Mouse (Mus musculus) inflammation-experienced regulatory T-cells, adult 6 months (primary cell): ENCODE measurements around the gene Ctla2b. TPM values are rescaled to one million over a fixed set of nuclear protein-coding genes. Genes with fewer than 3 reads are reported as not detected.
"Not testable (repeated sequence)": the region's sequence is repeated elsewhere in the genome, so short reads cannot be mapped to it uniquely, and the experiment has no call there.

Source experiments
- ATAC-seq: one replicate; pipeline ENCODE4 v1.8.0; 2017
- polyA plus RNA-seq, 3 experiments: library from polyadenylated mRNA; unstranded; fragments of 100-300 nt; shearing (Covaris generic); gene quantifications; one replicate each; pipeline ENCODE4 v1.2.1; 2017

Ctla2b gene
- polyA plus RNA-seq: 10 to 100 TPM in 2 of 3 experiments, 1 to 10 TPM in 1; 6.4 to 21.4 (median 12.7) TPM

DNA sequence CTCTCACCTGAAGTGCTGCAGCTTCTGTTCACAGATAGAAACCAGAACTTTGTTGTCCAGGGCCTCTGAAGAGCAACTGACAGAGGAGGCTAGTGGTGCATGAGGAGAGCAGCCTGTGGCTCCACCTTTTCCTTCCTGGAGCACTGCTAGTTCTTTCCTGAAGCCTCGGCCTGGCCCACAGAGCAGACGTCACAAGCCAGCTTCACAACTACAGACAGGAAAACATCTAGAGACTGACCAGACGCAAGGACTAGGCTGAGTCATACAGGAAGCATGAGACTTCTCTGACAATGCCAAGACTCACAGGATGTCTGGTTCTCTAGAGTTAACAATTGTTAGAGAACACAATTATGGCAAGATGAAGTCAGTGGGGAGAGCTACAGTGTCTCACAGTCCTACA, at the start of gene Ctla2b:
Gene Ctla2b, minus strand, starts transcription at position 120 of the 400 bp plus-strand sequence.
- ATAC-seq: peak; percentile 93

DNA sequence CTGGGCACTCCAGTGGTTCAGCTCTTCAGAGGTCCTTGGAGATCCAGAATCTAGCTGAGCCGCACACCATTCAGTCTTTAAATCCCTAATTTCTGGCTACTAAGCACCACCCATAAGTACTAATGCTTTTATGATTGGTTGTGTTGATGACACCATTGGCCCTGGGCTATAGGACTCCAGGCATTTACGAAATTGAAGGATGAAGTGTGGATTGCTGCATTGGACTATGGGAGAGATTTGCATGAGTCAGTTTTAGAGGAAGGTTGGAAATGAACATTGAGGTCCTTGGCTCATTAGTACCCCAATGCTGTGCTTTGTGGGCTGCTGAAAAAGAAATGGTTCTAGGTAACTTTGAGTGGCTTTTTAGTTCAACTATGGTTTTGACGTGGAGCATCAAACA, 44.6 kb upstream of the Ctla2b start, which contains the start of gene Tpbpa:
Gene Tpbpa, minus strand, starts transcription at position 101 of the 400 bp plus-strand sequence.
- ATAC-seq: not testable (repeated sequence)

DNA sequence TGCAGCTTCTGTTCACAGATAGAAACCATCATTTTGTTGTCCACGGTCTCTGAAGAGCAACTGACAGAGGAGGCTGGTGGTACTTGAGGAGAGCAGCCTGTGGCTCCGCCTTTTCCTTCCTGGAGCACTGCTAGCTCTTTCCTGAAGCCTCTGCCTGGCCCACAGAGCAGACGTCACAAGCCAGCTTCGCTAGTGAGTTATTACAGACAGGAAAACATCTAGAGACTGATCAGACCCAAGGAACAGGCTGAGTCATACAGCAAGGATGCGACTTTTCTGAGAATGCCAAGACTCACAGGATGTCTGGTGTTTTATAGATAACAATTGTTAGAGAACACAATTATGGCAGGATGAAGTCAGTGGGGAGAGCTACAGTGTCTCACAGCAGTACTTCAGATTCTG, 39.3 kb upstream of the Ctla2b start, which contains the start of the genes Gm49391 and Ctla2a:
Gene Gm49391, minus strand, starts transcription at position 72 of the 402 bp plus-strand sequence.
Gene Ctla2a, minus strand, starts transcription at position 126 of the 402 bp plus-strand sequence.
- ATAC-seq: peak; percentile 96

DNA sequence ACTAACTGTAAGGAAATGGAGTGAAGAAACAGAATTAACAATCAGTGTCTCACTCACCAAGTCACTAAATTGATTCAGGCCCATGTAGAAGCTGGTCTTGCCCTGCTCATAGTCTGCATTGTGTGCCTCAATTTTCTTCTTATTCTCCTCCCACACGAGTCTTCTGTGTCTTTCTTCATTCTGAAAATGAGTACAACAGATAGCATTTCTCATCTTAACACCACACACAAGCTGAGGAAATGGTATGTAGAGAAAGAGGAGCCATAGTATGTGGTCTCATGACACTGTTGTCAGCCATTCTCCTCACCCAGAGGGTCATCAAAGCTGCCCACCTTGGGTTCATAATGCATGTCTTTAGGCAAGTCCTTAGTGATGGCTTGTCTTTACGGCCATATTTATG, 38.2 kb upstream of the Ctla2b start, which contains the start of gene Gm49393:
Gene Gm49393, minus strand, starts transcription at position 101 of the 400 bp plus-strand sequence.
- ATAC-seq: not testable (repeated sequence)

DNA sequence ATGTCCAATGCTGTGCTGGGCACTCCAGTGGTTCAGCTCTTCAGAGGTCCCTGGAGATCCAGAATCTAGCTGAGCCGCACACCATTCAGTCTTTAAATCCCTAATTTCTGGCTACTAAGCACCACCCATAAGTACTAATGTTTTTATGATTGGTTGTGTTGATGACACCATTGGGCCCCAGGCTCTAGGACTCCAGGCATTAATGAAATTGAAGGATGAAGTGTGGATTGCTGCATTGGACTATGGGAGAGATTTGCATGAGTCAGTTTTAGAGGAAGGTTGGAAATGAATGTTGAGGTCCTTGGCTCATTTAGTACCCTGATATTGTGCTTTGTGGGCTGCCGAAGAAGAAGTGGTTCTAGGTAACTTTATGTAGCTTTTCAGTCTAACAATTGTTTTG, 7.5 kb upstream of the Ctla2b start, which contains the start of gene Tpbpb:
Gene Tpbpb, minus strand, starts transcription at position 101 of the 400 bp plus-strand sequence.
- not testable (repeated sequence) for ATAC-seq

DNA sequence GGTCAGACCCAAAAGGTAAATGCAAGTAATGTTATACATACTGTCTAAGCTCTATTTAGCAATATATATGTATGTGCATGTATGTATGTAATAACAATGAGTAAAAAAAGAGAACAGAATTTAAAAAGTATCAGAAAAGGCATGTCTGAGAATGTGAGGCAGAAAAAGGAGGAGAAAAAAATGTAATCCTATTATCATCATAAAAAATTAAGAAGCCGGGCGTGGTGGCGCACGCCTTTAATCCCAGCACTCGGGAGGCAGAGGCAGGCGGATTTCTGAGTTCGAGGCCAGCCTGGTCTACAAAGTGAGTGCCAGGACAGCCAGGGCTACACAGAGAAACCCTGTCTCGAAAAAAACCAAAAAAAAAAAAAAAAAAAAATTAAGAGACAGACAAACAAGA, 453 bp downstream of the Ctla2b start, which contains the start of gene Gm49392:
Gene Gm49392, minus strand, starts transcription at position 101 of the 400 bp plus-strand sequence.
- ATAC-seq: not testable (repeated sequence)

DNA sequence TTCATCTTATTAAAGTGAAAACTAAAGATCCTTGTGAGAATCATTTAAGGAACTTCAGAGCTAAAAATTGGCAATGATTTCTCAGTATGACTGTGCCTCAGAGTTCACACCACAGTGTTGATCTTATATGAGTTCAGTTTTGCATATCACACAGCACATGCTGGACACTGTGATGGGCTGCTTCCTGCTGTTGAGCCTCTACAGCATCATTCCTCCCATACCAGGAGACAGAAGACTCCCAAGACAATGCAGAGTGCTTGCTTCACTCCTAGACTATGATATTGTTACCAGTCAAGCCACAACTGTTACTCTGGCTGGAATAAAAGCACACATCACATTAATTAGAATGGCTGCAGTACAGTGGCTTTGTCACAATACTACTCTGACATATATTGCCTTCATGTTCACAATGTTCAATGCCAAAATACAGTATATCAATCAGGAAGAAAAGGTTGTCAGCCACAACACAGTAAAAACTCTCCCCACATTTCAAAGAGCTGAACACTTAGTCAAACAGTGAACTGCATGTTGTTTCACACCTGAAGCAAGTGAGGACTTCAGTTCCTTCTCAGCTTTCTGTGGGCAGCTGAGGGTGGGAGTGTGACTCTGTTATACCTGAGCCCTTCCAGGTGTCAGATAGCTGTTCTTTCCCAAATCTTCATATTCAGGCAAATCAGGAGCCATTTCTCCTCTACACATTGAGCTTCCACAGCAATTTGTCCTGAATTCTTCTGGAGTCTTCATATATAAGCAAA, 1.7 kb downstream of the Ctla2b start:
- ATAC-seq: no peak

DNA sequence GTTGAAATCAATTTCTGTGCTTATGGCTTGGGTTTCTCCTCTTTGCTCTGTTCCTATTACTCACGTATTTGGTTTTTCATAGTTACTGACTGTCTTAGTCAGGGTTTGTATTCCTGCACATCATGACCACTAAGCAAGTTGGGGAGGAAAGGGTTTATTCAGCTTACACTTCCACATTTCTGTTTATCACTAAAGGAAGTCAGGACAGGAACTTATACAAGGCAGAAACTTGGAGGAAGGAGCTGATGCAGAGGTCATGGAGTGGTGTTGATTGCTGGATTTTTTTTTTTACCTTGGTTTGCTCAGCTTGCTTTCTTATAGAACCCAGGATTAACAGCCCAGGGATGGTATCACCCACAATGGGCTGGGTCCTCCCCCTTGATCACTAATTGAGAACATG, 4.9 kb downstream of the Ctla2b start:
- no peak for ATAC-seq

DNA sequence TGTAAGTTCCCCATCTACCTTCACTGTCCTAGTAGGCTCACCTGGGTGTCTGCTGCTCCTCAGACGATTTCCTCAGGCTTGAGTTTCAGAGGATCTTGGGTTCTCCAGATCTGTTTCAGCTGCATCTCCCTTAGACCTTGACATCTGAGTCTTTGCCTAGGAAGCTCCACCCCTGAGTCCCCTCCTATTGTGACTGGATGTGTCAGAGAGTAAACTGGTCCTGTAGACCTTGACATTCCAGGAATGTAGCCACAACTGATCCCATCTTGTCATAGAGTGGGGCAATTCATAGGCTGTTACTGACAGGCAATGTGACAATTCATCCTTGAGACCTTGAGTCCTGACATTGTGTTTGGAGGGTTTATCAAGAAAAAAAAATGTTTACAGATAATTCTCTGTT, 33.0 kb downstream of the Ctla2b start, which contains the start of gene 4930486L24Rik:
Gene 4930486L24Rik, minus strand, starts transcription at position 195 of the 400 bp plus-strand sequence.
- no peak for ATAC-seq

DNA sequence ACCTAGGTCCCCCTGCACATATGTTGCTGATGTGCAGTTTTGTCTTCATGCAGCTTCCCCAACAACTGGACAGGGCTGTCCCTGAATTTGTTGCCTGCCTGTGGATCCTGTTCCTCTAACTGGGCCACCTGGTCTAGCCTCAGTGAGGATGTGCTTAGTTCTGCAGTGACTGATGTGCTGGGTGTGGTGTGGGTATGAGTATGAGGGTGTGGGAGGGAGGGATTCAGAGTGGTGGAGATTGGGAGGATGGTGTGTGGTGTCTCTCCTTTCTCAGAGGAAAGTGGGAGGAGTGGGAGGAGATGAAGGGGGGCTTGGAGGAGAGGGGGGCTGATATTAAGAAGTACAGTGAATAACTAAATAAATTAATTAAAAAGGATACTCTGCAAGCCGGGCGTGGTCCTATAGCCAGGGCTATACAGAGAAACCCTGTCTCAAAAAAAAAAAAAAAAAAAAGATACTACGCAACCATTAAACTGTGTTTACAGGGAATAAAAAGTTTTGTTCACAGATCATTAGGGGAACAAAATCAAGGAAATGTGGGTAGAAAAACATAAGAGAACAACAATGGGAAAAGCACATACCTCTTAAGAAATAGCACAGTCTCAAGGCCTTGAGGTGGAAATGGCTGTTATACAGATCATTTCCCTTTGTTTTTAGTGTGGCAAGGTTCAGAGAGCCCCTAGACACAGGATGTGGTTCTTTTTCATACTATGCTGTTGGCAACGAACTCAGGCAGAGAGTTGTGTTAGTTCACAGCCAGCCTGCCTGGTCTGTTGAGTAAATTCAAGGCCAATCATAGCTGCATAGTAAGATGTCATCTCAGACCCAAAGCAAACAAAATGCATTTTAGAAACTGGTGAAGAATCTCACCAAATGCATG, 48.8 kb downstream of the Ctla2b start:
- ATAC-seq: peak; percentile 99

Other genes with a start within 250 kb of the Ctla2b start
- gene BC051665, start 111.1 kb downstream of the Ctla2b start, polyA plus RNA-seq: not detected
- not detected for gene Ctsll3, start 94.6 kb downstream of the Ctla2b start, polyA plus RNA-seq
- gene 4930486L24Rik, start 33.0 kb downstream of the Ctla2b start, polyA plus RNA-seq: 1 to 10 TPM in 2 of 3 experiments, not detected in 1; 2.0 to 3.6 TPM
- 1 to 10 TPM in 1 of 3 experiments, not detected in 2; 3.2 TPM for gene Gm49392, start 553 bp downstream of the Ctla2b start, polyA plus RNA-seq
- gene Tpbpb, start 7.4 kb upstream of the Ctla2b start, polyA plus RNA-seq: not detected
- not detected for gene Gm49393, start 38.1 kb upstream of the Ctla2b start, polyA plus RNA-seq
- gene Gm49391, start 39.1 kb upstream of the Ctla2b start, polyA plus RNA-seq: 1 to 10 TPM in 2 of 3 experiments, not detected in 1; 1.6 to 4.1 TPM
- 100 to 1,000 TPM in 1 of 3 experiments, 10 to 100 TPM in 2; 38.4 to 149 (median 50.1) TPM for gene Ctla2a, start 39.2 kb upstream of the Ctla2b start, polyA plus RNA-seq
- not detected for gene Tpbpa, start 44.5 kb upstream of the Ctla2b start, polyA plus RNA-seq
- not detected for gene Ctsj, start 108.5 kb upstream of the Ctla2b start, polyA plus RNA-seq
- not detected for gene Ctsq, start 143.2 kb upstream of the Ctla2b start, polyA plus RNA-seq